Mouse (Mus musculus): ENCODE measurements at regions not wholly inside any gene's neighbourhood (a gene's known extent, or its start where the extent isn't known, plus 50 kb on each side); places are given as distances from the start of the nearest gene placed in this dataset.

DNA sequence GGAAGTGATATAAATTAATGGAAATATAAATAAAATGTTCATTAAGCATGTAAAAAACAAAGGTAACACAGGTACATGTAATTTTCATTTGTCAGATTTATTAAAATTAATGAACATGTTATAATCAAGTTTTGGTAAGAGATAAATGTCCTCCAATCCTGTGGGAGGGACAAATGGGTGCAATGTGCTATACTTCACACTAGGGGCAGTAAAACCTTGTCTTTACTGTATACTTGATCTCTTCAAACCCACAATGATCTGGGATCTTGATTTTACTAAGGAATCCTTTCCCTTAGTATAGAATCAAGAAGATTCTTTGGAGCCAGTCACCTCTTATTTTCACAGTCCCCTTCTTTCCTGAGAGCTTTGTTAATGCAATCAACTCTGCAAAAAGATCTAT lies 451.1 kb upstream of the Fam98a start:
- Histone ChIP-seq H3K27ac (no peak overlapping the region), H3K4me3 (replicated peaks) (no peak overlapping the region), H3K9me3 (replicated peaks) (no peaks in the 10 kb centered on the region), H3K4me2 (no peak overlapping the region), H3K36me3 (no peaks in the 10 kb centered on the region), H3K9ac (no peak overlapping the region), H3K4me1 (no peaks in the 10 kb centered on the region), H3K27me3 (no peaks in the 10 kb centered on the region)
- ATAC-seq (replicated peaks; ENCODE audit: low FRiP score): no peak

DNA sequence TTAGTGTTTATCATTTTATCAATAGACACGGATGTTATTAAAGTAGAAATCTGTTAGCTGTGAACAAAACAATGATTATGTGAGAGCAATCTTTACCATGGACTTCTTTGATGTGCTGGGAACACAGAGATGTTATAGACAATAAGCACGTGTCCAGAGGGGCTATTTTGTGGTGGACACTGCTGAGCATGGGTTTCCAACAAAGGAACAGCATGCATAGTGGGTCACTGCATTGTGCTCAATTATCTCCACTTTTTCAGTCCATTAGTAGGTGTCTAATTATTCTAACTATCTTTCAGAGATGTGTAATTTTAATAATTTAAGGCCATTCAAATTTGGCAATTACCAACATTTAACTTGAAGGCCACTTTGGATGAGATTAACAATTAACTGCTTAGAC lies 409.6 kb upstream of the Fam98a start:
- no peak for ATAC-seq (replicated peaks; ENCODE audit: low FRiP score)

DNA sequence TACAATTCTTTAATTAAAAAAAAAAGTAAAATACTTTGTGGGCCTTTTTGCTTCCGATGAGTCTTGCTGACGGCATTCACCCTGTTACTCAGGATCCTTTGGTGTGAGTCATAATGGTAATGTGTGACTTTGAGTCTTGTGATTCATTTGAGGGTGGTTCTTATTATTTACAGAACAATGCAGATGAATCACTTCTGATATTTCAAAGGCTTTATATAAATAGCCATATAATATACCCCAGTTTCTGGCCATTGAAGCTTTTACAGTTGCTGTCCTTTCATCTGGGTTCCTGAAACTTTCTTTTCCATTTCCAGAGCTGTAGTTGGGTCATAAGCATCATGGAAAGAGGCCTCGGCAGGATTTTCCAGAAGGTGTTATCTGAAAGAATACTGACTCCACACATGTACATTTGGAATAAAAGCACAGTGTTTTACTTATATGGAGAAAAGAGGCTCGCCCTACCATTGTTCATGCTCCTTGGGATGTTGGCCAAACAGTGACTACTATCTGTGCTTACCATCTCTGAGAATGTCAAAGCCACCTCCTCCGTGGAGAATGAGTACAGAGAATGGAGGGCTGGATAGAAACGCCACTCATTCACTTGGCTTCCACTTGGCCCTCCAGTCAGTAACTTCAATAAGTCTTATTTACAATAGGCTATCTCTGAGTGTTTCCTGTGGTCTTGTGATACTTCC lies 385.1 kb upstream of the Fam98a start:
- Histone ChIP-seq H3K4me1 (no peaks in the 10 kb centered on the region), H3K27me3 (no peaks in the 10 kb centered on the region), H3K9me3 (replicated peaks) (no peaks in the 10 kb centered on the region), H3K4me3 (replicated peaks) (no peak overlapping the region), H3K27ac (no peak overlapping the region), H3K9ac (no peak overlapping the region), H3K4me2 (no peak overlapping the region), H3K36me3 (no peaks in the 10 kb centered on the region)
- no peak for ATAC-seq (replicated peaks; ENCODE audit: low FRiP score)
- 86% methylated on average over 6 of the region's 6 CpGs for WGBS

More for the DNA sequence above, 409.6 kb upstream of the Fam98a start:
- H3K9ac ChIP-seq: no peak overlapping the region
- no peaks in the 10 kb centered on the region for H3K36me3 ChIP-seq
- no peaks in the 10 kb centered on the region for H3K27me3 ChIP-seq
- H3K27ac ChIP-seq: no peak overlapping the region
- H3K9me3 ChIP-seq (replicated peaks): no peaks in the 10 kb centered on the region
- no peak overlapping the region for H3K4me2 ChIP-seq
- no peak overlapping the region for H3K4me3 ChIP-seq (replicated peaks)
- WGBS: 75% methylated on average over 2 of the region's 2 CpGs
- H3K4me1 ChIP-seq: no peaks in the 10 kb centered on the region

DNA sequence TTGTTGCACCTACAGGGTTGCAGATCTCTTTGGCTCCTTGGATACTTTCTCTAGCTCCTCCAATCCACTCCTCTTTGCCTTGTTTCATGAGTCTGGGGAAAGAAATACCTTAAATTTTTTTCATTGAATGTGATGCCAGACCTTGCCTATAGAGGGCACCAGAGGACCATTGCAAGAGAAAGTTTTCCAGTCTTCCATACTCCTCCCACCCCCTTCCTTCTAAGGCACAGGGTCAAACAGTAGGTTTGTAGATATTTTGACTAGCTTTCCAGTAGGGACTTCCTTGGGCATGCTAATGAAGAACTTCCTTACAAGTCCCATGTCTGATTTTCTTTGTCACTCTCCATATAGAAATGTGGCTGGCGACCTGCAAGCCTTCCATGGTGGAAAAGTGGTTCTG lies 379.3 kb upstream of the Fam98a start:
- Histone ChIP-seq H3K36me3 (no peaks in the 10 kb centered on the region), H3K4me3 (replicated peaks) (no peak overlapping the region), H3K27me3 (no peaks in the 10 kb centered on the region), H3K4me1 (no peaks in the 10 kb centered on the region), H3K27ac (no peak overlapping the region), H3K9ac (no peak overlapping the region), H3K4me2 (no peak overlapping the region), H3K9me3 (replicated peaks) (no peaks in the 10 kb centered on the region)
- no peak for ATAC-seq (replicated peaks; ENCODE audit: low FRiP score)
- 79% methylated on average over 1 of the region's 1 CpGs for WGBS

DNA sequence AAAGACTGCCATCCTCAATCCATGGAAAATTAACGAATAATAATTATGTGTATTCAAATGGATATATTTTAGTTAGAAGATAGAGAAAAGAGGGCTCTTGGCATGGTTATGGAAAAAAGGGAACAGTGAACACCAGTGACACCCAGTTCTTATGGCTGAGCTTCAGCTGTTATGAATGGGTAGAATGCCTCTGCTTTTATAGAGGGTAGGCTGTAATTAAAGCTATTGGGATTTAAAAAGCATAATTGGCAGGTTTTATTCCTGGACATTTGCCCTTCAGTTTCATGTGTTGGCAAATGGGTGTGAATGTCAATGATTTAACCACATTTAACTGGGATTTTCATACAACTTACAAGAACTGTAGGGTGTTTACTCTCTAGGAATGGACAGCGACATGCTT lies 368.5 kb upstream of the Fam98a start:
- WGBS: 85% methylated on average over 2 of the region's 2 CpGs
- Histone ChIP-seq H3K4me2 (no peak overlapping the region), H3K4me3 (replicated peaks) (no peak overlapping the region), H3K9me3 (replicated peaks) (no peaks in the 10 kb centered on the region), H3K4me1 (no peaks in the 10 kb centered on the region), H3K9ac (no peak overlapping the region), H3K27ac (no peak overlapping the region), H3K27me3 (no peaks in the 10 kb centered on the region), H3K36me3 (no peaks in the 10 kb centered on the region)
- no peak for ATAC-seq (replicated peaks; ENCODE audit: low FRiP score)

DNA sequence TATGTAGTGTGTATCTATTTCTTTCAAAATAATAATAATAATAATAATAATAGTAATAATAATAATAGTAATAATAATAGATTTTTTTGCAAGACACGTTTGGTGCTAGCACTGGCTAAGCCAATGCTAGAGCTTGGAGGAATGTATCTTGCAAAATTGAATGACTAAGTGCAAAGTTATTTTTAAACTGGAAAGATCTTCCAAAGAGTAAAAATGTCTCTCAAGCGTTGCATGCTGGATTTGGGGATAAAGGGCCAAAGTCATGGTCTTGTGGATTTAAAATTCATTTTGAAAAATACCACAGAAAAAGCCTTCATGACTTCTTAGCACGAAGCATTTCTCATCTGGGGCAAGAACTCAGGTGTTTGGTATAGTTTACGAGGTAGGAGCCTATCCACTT lies 365.3 kb upstream of the Fam98a start:
- Histone ChIP-seq H3K4me1 (no peaks in the 10 kb centered on the region), H3K36me3 (no peaks in the 10 kb centered on the region), H3K27ac (no peak overlapping the region), H3K27me3 (no peaks in the 10 kb centered on the region), H3K4me3 (replicated peaks) (no peak overlapping the region), H3K9me3 (replicated peaks) (no peaks in the 10 kb centered on the region), H3K9ac (no peak overlapping the region), H3K4me2 (no peak overlapping the region)
- ATAC-seq (replicated peaks; ENCODE audit: low FRiP score): no peak
- 84% methylated on average over 4 of the region's 4 CpGs for WGBS

DNA sequence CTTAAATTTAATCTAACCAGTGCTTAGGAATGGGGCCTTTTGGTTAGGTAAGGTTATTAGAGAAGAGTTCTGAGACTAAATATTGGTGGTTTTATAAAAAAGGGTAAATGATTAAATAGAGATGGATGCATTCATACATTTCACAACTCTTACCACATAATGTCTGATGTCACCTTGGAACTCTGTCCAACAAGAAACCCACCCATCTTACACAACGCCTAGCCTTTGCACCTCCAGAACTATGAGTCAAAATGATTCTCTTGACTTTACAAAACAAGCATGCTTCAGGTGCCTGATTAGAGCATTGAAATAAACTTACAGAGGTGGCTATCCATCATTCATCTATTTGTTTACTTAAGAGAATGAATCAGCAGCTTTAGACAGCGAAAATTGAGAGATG lies 364.8 kb upstream of the Fam98a start:
- no peak for ATAC-seq (replicated peaks; ENCODE audit: low FRiP score)
- no peak overlapping the region for H3K4me3 ChIP-seq (replicated peaks)
- H3K27me3 ChIP-seq: no peaks in the 10 kb centered on the region
- H3K9me3 ChIP-seq (replicated peaks): no peaks in the 10 kb centered on the region
- H3K27ac ChIP-seq: no peak overlapping the region
- no peak overlapping the region for H3K9ac ChIP-seq
- WGBS: 84% methylated on average over 2 of the region's 2 CpGs
- no peaks in the 10 kb centered on the region for H3K36me3 ChIP-seq
- no peaks in the 10 kb centered on the region for H3K4me1 ChIP-seq
- no peak overlapping the region for H3K4me2 ChIP-seq

DNA sequence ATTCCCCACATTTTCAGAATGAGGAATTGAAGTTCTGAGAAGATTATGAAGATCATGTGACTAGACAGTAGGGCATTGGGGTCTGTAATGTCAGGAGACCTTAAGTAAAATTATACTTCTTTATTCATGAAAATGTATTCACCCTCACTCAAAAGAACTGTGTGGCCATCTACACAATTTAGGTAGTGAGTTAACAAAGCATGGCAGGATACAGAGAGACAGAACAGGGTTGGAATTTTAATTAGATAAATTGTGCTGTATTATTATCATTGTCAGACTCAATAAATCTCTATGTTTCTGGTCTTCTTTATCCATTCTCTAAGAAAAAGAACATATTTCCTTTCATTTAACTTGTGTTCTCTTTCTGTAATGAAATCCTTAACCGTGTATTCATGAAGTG lies 363.5 kb upstream of the Fam98a start:
- Histone ChIP-seq H3K9me3 (replicated peaks) (no peaks in the 10 kb centered on the region), H3K4me2 (no peak overlapping the region), H3K9ac (no peak overlapping the region), H3K36me3 (no peaks in the 10 kb centered on the region), H3K27me3 (no peaks in the 10 kb centered on the region), H3K27ac (no peak overlapping the region), H3K4me1 (no peaks in the 10 kb centered on the region), H3K4me3 (replicated peaks) (no peak overlapping the region)
- 95% methylated on average over 1 of the region's 1 CpGs for WGBS
- ATAC-seq (replicated peaks; ENCODE audit: low FRiP score): no peak

DNA sequence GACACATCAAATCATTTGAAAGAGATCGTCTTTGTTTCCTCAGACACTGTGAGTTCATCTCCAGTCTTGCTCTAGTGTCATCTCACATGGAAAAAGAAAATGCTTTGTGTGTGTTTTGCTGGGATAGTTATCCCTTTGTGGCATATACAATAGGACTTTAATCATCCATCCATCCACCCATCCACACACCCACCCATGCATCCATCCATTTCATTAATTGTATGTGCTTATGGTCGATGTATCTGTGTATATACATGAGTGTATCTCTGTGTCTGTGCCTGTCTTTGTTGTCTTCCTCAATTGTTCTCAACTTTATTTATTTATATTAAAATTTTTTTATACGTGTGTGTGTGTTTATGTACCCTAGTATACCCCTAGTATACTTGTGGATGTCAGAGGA lies 355.3 kb upstream of the Fam98a start:
- no peak overlapping the region for H3K4me2 ChIP-seq
- no peak overlapping the region for H3K9ac ChIP-seq
- 84% methylated on average over 3 of the region's 3 CpGs for WGBS
- no peaks in the 10 kb centered on the region for H3K36me3 ChIP-seq
- no peaks in the 10 kb centered on the region for H3K9me3 ChIP-seq (replicated peaks)
- no peaks in the 10 kb centered on the region for H3K27me3 ChIP-seq
- H3K27ac ChIP-seq: no peak overlapping the region
- no peak overlapping the region for H3K4me3 ChIP-seq (replicated peaks)
- no peaks in the 10 kb centered on the region for H3K4me1 ChIP-seq
- no peak for ATAC-seq (replicated peaks; ENCODE audit: low FRiP score)

DNA sequence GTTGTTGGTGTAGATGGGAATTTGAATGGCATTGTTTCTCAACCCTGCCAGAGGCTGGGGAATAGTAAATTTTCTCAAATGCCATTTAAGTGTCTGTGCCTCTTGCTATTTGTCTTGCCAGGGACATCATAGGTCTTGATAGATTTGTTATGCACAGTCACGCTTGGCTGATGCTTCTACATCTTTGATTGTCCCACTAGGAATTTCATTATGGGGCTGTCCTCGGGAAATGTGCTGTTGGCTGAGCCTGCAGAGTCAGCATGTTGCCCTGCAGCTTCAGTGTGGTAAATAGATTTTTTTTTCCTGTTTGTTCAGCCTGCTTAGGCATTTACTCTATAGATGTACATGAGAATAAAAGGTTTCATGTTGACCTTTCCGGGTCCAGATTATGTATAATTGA lies 354.9 kb upstream of the Fam98a start:
- 64% methylated on average over 3 of the region's 3 CpGs for WGBS
- Histone ChIP-seq H3K9me3 (replicated peaks) (no peaks in the 10 kb centered on the region), H3K9ac (no peak overlapping the region), H3K4me3 (replicated peaks) (no peak overlapping the region), H3K36me3 (no peaks in the 10 kb centered on the region), H3K4me1 (no peaks in the 10 kb centered on the region), H3K27me3 (no peaks in the 10 kb centered on the region), H3K27ac (no peak overlapping the region), H3K4me2 (no peak overlapping the region)
- no peak for ATAC-seq (replicated peaks; ENCODE audit: low FRiP score)

DNA sequence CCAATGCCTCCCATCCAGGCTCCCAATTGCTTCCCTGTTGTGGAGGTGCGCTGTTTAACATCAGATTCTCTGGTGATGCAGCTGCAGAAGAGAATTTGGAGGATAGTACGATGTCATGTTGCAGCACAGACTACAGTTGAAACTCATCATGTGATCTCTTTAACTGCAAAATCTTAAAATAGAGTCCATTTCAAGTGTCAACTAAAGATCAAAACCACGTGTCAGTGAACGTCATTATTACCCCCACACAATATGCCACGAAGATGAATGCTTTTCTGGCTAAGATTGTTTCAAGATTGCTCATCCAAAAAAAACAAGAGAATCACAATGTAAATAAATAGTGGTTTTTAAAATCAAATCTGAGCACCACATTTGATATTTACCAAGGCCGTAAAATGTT lies 343.7 kb upstream of the Fam98a start:
- no peaks in the 10 kb centered on the region for H3K4me1 ChIP-seq
- no peaks in the 10 kb centered on the region for H3K9me3 ChIP-seq (replicated peaks)
- ATAC-seq (replicated peaks; ENCODE audit: low FRiP score): no peak
- H3K36me3 ChIP-seq: no peaks in the 10 kb centered on the region
- no peak overlapping the region for H3K9ac ChIP-seq
- no peak overlapping the region for H3K4me3 ChIP-seq (replicated peaks)
- no peak overlapping the region for H3K27ac ChIP-seq
- no peak overlapping the region for H3K4me2 ChIP-seq
- WGBS: 54% methylated on average over 6 of the region's 6 CpGs
- no peaks in the 10 kb centered on the region for H3K27me3 ChIP-seq

DNA sequence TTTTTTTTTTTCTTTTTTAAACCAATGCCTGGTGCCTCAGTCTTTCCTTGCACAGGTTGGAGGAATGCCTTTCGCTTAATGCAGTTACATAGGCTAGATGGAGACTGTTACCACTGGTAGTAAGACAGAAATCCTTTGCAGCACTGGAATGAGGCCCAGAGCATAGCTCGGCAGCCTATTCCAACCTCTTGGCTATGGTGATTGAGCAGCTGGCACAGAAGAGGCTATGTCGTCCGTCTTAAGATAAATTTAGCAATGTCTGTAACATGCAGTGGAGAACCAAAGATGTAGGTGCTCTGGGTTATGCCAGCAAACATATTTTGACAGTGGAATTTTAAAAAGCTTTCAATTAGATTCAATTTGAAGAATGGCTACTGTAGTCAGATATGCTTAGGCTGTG lies 343.2 kb upstream of the Fam98a start:
- no peak for ATAC-seq (replicated peaks; ENCODE audit: low FRiP score)
- Histone ChIP-seq H3K36me3 (no peaks in the 10 kb centered on the region), H3K4me3 (replicated peaks) (no peak overlapping the region), H3K4me2 (no peak overlapping the region), H3K4me1 (no peaks in the 10 kb centered on the region), H3K9ac (no peak overlapping the region), H3K9me3 (replicated peaks) (no peaks in the 10 kb centered on the region), H3K27ac (no peak overlapping the region), H3K27me3 (no peaks in the 10 kb centered on the region)
- WGBS: 73% methylated on average over 4 of the region's 4 CpGs

DNA sequence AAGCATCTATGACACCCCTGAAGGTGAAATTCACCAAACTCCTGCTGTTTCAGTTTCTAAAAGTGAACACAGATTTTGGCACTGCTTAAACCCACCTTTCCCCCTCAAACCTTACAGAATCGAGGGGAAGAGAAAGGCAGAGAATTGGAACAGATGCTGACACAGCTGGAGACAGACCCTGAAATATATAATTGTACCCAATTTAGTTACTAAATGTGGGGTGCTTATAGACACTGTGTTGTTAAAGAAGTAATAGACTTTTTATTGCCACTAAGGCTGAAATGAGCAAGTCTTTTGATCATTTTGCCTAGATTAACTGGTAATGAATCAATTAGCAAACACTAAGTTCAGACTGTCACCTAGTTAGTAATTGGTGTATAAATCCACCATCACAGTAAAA lies 341.8 kb upstream of the Fam98a start:
- no peak for ATAC-seq (replicated peaks; ENCODE audit: low FRiP score)

More for the DNA sequence above, 341.8 kb upstream of the Fam98a start:
- H3K4me1 ChIP-seq: no peaks in the 10 kb centered on the region
- no peak overlapping the region for H3K9ac ChIP-seq
- no peak overlapping the region for H3K4me2 ChIP-seq
- no peaks in the 10 kb centered on the region for H3K27me3 ChIP-seq
- H3K9me3 ChIP-seq (replicated peaks): no peaks in the 10 kb centered on the region
- no peak overlapping the region for H3K4me3 ChIP-seq (replicated peaks)
- 28% methylated on average over 1 of the region's 1 CpGs for WGBS
- H3K36me3 ChIP-seq: no peaks in the 10 kb centered on the region
- no peak overlapping the region for H3K27ac ChIP-seq
